Mouse (Mus musculus): ENCODE data around the gene Ldlrad1. TPM values are rescaled to one million over a fixed set of nuclear protein-coding genes. Genes with fewer than 3 reads are reported as not detected.

The Ldlrad1 gene
- polyA plus RNA-seq, 2 experiments = 0.05 to 0.17 TPM

DNA sequence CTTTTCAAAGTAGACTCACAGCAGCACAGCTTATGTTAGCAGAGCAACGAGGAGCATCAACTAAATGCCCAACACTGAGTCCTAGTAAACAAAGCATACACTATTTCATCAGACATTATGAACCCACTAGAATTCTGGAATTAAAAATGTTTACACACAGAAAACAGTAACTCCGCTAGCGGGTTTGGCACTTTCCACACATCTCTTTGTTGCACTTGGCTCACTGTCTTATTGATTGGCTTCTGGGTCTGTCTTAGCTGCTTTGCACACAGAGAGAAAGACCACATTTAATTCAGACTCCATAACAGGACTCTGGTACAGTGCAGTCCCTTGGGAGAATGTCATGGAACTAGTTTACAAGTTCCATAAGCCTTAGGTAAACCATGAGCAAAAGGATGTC lies 39.1 kb downstream of the Ldlrad1 start:
- WGBS = 92% methylated on average over 3 of the region's 3 CpGs
- no peaks in the 10 kb centered on the region for H3K9me3 ChIP-seq (ENCODE audit: control insufficient read depth, low read length)
- TF ChIP-seq POLR2A (IDR thresholded peaks at IDR 0.05; ENCODE audit: borderline replicate concordance, extremely low read depth, insufficient read depth, insufficient read length) = no peak
- peaks cover 22% of the 10 kb centered on the region for H3K4me1 ChIP-seq (ENCODE audit: control insufficient read depth, insufficient read depth, low read length)
- no peak overlapping the region for H3K27ac ChIP-seq (replicated peaks; ENCODE audit: low read depth, low read length)
- no peak overlapping the region for H3K9ac ChIP-seq (ENCODE audit: low read depth, low read length, severe bottlenecking)
- H3K4me2 ChIP-seq (replicated peaks; ENCODE audit: low read depth, low read length, severe bottlenecking) = no peak overlapping the region
- no peak for ATAC-seq (ENCODE audit: low FRiP score, low read depth)
- no peaks in the 10 kb centered on the region for H3K27me3 ChIP-seq (ENCODE audit: control insufficient read depth, insufficient read depth, low read length)
- peaks cover 31% of the 10 kb centered on the region for H3K36me3 ChIP-seq (ENCODE audit: control insufficient read depth, insufficient read depth, low read length)
- H3K4me3 ChIP-seq (replicated peaks; ENCODE audit: low read length) = no peak overlapping the region
- no peak for DNase-seq (ENCODE audit: low spot score)

DNA sequence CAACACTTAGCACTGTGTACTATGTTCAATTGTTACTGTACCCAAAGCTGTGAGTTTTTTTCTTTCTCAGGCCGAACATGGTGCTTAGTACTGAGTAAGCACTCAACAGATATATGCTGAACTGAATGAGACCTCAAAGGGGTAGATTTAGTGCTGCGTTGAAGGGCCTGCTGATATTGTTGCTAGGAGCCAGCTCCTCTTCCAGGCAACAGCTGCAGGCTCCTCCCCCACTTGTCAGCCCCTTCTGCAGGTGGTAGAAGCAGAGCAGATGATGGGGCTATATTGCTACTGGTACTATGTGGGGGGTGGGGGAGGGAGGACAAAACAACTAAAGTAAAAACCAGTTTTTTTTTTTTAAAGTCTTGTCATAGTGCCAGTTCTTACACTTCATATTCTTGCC lies 40.5 kb downstream of the Ldlrad1 start:
- H3K36me3 ChIP-seq (ENCODE audit: control insufficient read depth, insufficient read depth, low read length) = peaks cover 18% of the 10 kb centered on the region
- H3K9me3 ChIP-seq (ENCODE audit: control insufficient read depth, low read length) = no peaks in the 10 kb centered on the region
- H3K4me3 ChIP-seq (replicated peaks; ENCODE audit: low read length) = no peak overlapping the region
- no peak for ATAC-seq (ENCODE audit: low FRiP score, low read depth)
- no peaks in the 10 kb centered on the region for H3K27me3 ChIP-seq (ENCODE audit: control insufficient read depth, insufficient read depth, low read length)
- peaks cover 22% of the 10 kb centered on the region for H3K4me1 ChIP-seq (ENCODE audit: control insufficient read depth, insufficient read depth, low read length)
- TF ChIP-seq POLR2A (IDR thresholded peaks at IDR 0.05; ENCODE audit: borderline replicate concordance, extremely low read depth, insufficient read depth, insufficient read length) = no peak
- no peak for DNase-seq (ENCODE audit: low spot score)
- no peak overlapping the region for H3K4me2 ChIP-seq (replicated peaks; ENCODE audit: low read depth, low read length, severe bottlenecking)
- H3K9ac ChIP-seq (ENCODE audit: low read depth, low read length, severe bottlenecking) = no peak overlapping the region
- WGBS = 56% methylated on average over 2 of the region's 2 CpGs
- no peak overlapping the region for H3K27ac ChIP-seq (replicated peaks; ENCODE audit: low read depth, low read length)

DNA sequence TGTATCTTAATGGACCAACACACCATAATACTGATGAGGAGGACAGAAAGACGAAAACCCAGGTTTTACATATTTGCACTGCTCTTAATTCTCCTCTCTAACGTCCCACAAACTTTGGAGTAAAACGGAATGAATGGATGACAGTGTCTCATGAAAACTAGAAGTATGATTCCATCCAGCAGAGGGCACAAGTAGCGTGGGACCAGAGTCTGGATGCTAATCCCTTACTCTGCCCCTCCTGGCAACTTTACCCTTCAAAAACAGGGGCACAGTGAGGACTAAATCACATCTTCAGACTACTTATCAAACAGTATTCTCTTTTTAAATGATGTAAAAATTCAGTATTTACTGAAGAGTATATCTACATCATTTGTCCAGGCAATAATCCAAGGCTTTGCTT lies 41.5 kb downstream of the Ldlrad1 start:
- H3K4me1 ChIP-seq (ENCODE audit: control insufficient read depth, insufficient read depth, low read length) = peaks cover 19% of the 10 kb centered on the region
- H3K9ac ChIP-seq (ENCODE audit: low read depth, low read length, severe bottlenecking) = no peak overlapping the region
- no peaks in the 10 kb centered on the region for H3K27me3 ChIP-seq (ENCODE audit: control insufficient read depth, insufficient read depth, low read length)
- WGBS = 28% methylated on average over 4 of the region's 4 CpGs
- ATAC-seq (ENCODE audit: low FRiP score, low read depth) = no peak
- H3K9me3 ChIP-seq (ENCODE audit: control insufficient read depth, low read length) = no peaks in the 10 kb centered on the region
- no peak overlapping the region for H3K4me2 ChIP-seq (replicated peaks; ENCODE audit: low read depth, low read length, severe bottlenecking)
- H3K36me3 ChIP-seq (ENCODE audit: control insufficient read depth, insufficient read depth, low read length) = peaks cover 9% of the 10 kb centered on the region; the same call in 1 of the 2 replicates
- no peak overlapping the region for H3K4me3 ChIP-seq (replicated peaks; ENCODE audit: low read length)
- peak; percentile 75 for DNase-seq (ENCODE audit: low spot score)
- no peak for TF ChIP-seq POLR2A (IDR thresholded peaks at IDR 0.05; ENCODE audit: borderline replicate concordance, extremely low read depth, insufficient read depth, insufficient read length)
- no peak overlapping the region for H3K27ac ChIP-seq (replicated peaks; ENCODE audit: low read depth, low read length)

DNA sequence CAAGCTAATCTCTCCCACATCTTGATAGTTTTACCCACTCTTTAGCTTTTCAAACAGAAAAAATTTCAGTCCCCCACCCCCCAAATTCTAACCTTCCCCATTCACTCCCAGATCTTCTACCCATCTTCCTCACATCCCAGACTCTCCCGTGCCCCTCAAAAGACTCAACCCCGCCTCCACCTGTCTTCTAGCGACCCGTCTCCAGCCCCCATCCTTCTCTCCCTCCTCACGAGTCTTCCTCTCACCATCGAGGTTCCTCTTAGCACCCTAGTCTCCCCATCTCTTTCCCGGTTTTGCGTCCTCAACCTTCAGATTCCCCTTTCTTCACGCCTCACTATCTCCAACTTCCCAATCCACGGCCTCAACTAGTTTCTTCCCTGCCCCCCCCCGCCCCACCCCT lies 43.5 kb downstream of the Ldlrad1 start:
- Histone ChIP-seq H3K4me3 (replicated peaks; ENCODE audit: low read length) (peak overlapping the region; percentile 90), H3K4me1 (ENCODE audit: control insufficient read depth, insufficient read depth, low read length) (peaks cover 13% of the 10 kb centered on the region; the same call in 1 of the 2 replicates), H3K27ac (replicated peaks; ENCODE audit: low read depth, low read length) (peak overlapping the region; percentile 71; the same call in 1 of the 2 replicates), H3K36me3 (ENCODE audit: control insufficient read depth, insufficient read depth, low read length) (0 out of 2 replicates have a peak, but pooled peaks cover under 1% of the 10 kb centered on the region), H3K9me3 (ENCODE audit: control insufficient read depth, low read length) (no peaks in the 10 kb centered on the region), H3K9ac (ENCODE audit: low read depth, low read length, severe bottlenecking) (peak overlapping the region; percentile 91), H3K4me2 (replicated peaks; ENCODE audit: low read depth, low read length, severe bottlenecking) (peak overlapping the region; percentile 67), H3K27me3 (ENCODE audit: control insufficient read depth, insufficient read depth, low read length) (no peaks in the 10 kb centered on the region)
- no peak for DNase-seq (ENCODE audit: low spot score)
- TF ChIP-seq POLR2A (IDR thresholded peaks at IDR 0.05; ENCODE audit: borderline replicate concordance, extremely low read depth, insufficient read depth, insufficient read length) = no peak
- WGBS = under 1% methylated on average over 11 of the region's 11 CpGs
- ATAC-seq (ENCODE audit: low FRiP score, low read depth) = no peak

DNA sequence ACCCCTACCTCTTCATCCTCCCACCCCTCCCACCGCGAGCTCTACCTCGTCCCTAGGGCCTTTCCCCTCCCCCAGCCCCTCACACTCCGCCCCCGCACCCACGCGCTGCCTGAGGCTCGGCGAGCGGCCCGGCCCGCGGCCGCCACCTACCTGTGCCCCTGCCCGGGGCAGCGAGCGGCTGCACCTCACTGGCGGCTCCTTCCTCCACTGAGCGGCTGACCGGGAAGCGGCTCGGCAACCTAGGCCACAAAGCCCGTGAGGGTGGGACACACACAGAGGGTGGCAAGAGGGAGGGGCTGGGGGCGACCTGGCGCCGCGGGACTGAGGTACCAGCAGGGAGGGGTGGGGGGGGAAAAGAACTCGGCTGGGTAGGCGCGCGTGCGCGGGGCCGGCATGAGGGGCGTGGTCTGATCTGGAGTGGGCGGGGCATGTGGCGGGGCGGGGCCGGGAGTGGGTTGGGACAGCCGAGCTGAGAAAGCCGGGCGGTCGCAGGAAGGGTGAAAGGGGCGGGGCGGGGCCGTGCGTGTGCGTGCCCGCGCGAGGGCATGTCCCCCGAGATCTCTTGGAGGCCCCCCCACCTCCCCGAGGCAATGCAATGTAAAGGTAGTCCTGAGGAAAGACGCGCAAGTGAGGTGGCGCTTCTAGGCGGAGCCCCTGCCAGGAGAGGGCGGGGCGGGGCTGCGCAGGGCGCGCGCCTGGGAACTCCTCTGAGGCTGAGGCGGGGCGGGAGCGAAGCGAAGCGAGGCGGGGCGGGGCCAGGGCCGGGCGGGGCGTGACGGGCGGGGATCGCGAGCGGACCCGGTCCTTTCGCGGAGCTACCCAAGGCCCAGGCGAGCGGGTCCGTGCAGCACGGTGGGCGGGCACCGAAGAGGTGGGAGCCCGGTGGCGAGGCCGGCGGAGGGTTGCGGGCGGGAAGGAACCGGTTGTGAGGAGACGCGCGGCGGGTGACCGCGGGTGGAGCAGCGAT lies 44.4 kb downstream of the Ldlrad1 start, which contains the start of the genes Lrrc42 and Hspb11:
Lrrc42 (minus strand) TSS at position 408 of the 967 bp plus-strand sequence.
Hspb11 (plus strand) TSS at position 469 of the 967 bp plus-strand sequence.
- Histone ChIP-seq H3K4me3 (replicated peaks; ENCODE audit: low read length) (peak within 1 kb of the TSS; percentile 90), H3K9ac (ENCODE audit: low read depth, low read length, severe bottlenecking) (peak within 1 kb of the TSS; percentile 91), H3K4me2 (replicated peaks; ENCODE audit: low read depth, low read length, severe bottlenecking) (peak within 1 kb of the TSS; percentile 72), H3K27ac (replicated peaks; ENCODE audit: low read depth, low read length) (peak within 1 kb of the TSS; percentile 82), H3K27me3 (ENCODE audit: control insufficient read depth, insufficient read depth, low read length) (no peaks in the 10 kb centered on the region), H3K36me3 (ENCODE audit: control insufficient read depth, insufficient read depth, low read length) (no peaks in the 10 kb centered on the region), H3K9me3 (ENCODE audit: control insufficient read depth, low read length) (no peaks in the 10 kb centered on the region), H3K4me1 (ENCODE audit: control insufficient read depth, insufficient read depth, low read length) (peaks cover 13% of the 10 kb centered on the region; the same call in 1 of the 2 replicates)
- WGBS = under 1% methylated on average over 60 of the region's 101 CpGs
- DNase-seq (ENCODE audit: low spot score) = peak; percentile 95
- peak; percentile 95 for ATAC-seq (ENCODE audit: low FRiP score, low read depth)
- TF ChIP-seq POLR2A (IDR thresholded peaks at IDR 0.05; ENCODE audit: borderline replicate concordance, extremely low read depth, insufficient read depth, insufficient read length) = 0 out of 2 replicates have a peak, but pooled peaks have one; percentile 52
